Mouse (Mus musculus): ENCODE results near the gene Snx27. TPM values are rescaled to one million over a fixed set of nuclear protein-coding genes. Genes with fewer than 3 reads are reported as not detected.

Gene Snx27
- total and polyA plus RNA-seq, 3 experiments = 23.1 to 35.3 (median 34.9) TPM

DNA sequence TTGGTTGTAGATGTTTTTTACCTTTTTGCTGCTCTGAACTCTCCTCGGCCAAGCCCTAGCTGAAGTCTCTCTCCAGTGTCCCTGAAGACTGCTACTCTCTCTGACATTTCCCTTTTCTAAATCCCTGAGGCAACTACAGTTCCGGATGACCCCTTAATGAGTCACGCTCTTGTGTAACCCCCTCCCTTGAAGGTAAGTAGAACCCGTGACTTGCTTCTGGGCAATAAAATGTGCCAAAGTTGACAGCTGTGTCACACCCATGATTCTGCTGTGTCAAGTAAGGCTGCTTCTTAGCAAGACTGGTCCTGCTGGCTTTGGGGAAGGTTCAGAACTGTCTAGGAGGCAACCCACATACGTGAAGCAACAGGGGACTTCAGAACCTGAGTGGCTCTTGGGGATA lies 5.4 kb upstream of the Snx27 start:
- Histone ChIP-seq H3K27me3 (replicated peaks) (peaks cover 6% of the 10 kb centered on the region), H3K36me3 (replicated peaks in 1 of 2; ENCODE audit: control insufficient read depth in 1 of 2, insufficient read depth in 1 of 2, low read length in 1 of 2) (no peaks in the 10 kb centered on the region), H3K4me3 (replicated peaks in 1 of 3; ENCODE audit: low read depth in 2 of 3, low read length in 2 of 3, poor library complexity in 1 of 3) (no peak overlapping the region), H3K27ac (ENCODE audit: insufficient read depth, low read depth) (no peak overlapping the region), H3K79me2 (replicated peaks; ENCODE audit: control insufficient read depth, extremely low read depth, insufficient read depth, poor library complexity, severe bottlenecking) (no peaks in the 10 kb centered on the region), H3K9ac (ENCODE audit: insufficient read depth, low read depth) (no peak overlapping the region), H3K4me2 (ENCODE audit: insufficient read depth, low read depth, poor library complexity, severe bottlenecking) (no peak overlapping the region), H3K9me3 (replicated peaks; ENCODE audit: low read length) (no peaks in the 10 kb centered on the region), H3K4me1 (ENCODE audit: control insufficient read depth in 1 of 2, insufficient read depth in 2 of 2) (no peaks in the 10 kb centered on the region; a peak in 1 of 4 replicates)
- DNase-seq (ENCODE audit: extremely low read depth) = no peak
- dilution Hi-C loops (cut with MboI; ENCODE audit: extremely low pct_ligation_motif_present, extremely low pct_unique_long_range_greater_than_20kb, low sequenced_read_pairs) (no loop called here), in situ Hi-C loops (cut with MboI; ENCODE audit: low pct_ligation_motif_present, low pct_unique_long_range_greater_than_20kb, low sequenced_read_pairs) (no loop called here)
- no peak for TF ChIP-seq SMC3 (IDR thresholded peaks at IDR 0.05; ENCODE audit: low read depth, low read length)
- TF ChIP-seq ZMIZ1 (IDR thresholded peaks at IDR 0.05; ENCODE audit: low read depth, low read length) = no peak
- no peak for TF ChIP-seq BHLHE40 (IDR thresholded peaks at IDR 0.05; ENCODE audit: low read depth, low read length)
- TF ChIP-seq USF1 (IDR thresholded peaks at IDR 0.05; ENCODE audit: low read depth, low read length) = no peak

DNA sequence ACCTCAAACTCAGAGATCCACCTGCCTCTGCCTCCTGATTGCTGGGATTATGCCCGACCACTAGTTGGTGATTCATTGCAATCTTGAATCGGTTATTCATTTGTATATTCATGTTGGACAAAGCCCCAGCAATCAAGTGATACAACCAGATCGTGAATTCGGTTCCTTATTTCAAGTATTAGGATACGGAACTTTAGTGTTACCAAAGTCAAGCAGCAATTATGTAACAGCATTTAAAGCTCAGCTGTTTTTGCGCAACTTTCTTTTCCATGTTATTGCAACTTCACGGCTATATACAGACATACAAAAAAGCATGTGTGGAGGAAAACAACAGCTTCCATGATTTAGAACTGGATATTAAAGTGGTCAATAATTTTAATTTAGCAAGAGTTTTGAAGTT lies 428 bp upstream of the Snx27 start:
- Histone ChIP-seq H3K27ac (ENCODE audit: insufficient read depth, low read depth) (no peak overlapping the region), H3K9me3 (replicated peaks; ENCODE audit: low read length) (no peaks in the 10 kb centered on the region), H3K4me3 (replicated peaks in 1 of 3; ENCODE audit: low read depth in 2 of 3, low read length in 2 of 3, poor library complexity in 1 of 3) (peak overlapping the region; percentile 80 to 95 (median 90)), H3K4me2 (ENCODE audit: insufficient read depth, low read depth, poor library complexity, severe bottlenecking) (peak overlapping the region; percentile 93), H3K4me1 (ENCODE audit: control insufficient read depth in 1 of 2, insufficient read depth in 2 of 2) (peaks cover 3 to 17% of the 10 kb centered on the region in 2 experiments; a peak in 3 of 4 replicates), H3K9ac (ENCODE audit: insufficient read depth, low read depth) (peak overlapping the region; percentile 63; the same call in 1 of the 2 replicates), H3K79me2 (replicated peaks; ENCODE audit: control insufficient read depth, extremely low read depth, insufficient read depth, poor library complexity, severe bottlenecking) (peaks cover 11% of the 10 kb centered on the region), H3K27me3 (replicated peaks) (peaks cover under 1% of the 10 kb centered on the region), H3K36me3 (replicated peaks in 1 of 2; ENCODE audit: control insufficient read depth in 1 of 2, insufficient read depth in 1 of 2, low read length in 1 of 2) (peaks cover 0 to 4% of the 10 kb centered on the region in 2 experiments)
- DNase-seq (ENCODE audit: extremely low read depth) = no peak
- no peak for TF ChIP-seq KAT2A (IDR thresholded peaks at IDR 0.05; ENCODE audit: insufficient replicate concordance, low read length)
- TF ChIP-seq EP300 (IDR thresholded peaks at IDR 0.05; ENCODE audit: low read length) = peak; percentile 24; the same call in 1 of the 2 replicates
- dilution Hi-C loops (cut with MboI; ENCODE audit: extremely low pct_ligation_motif_present, extremely low pct_unique_long_range_greater_than_20kb, low sequenced_read_pairs) = no loop called here
- in situ Hi-C loops (cut with MboI; ENCODE audit: low pct_ligation_motif_present, low pct_unique_long_range_greater_than_20kb, low sequenced_read_pairs) = no loop called here

DNA sequence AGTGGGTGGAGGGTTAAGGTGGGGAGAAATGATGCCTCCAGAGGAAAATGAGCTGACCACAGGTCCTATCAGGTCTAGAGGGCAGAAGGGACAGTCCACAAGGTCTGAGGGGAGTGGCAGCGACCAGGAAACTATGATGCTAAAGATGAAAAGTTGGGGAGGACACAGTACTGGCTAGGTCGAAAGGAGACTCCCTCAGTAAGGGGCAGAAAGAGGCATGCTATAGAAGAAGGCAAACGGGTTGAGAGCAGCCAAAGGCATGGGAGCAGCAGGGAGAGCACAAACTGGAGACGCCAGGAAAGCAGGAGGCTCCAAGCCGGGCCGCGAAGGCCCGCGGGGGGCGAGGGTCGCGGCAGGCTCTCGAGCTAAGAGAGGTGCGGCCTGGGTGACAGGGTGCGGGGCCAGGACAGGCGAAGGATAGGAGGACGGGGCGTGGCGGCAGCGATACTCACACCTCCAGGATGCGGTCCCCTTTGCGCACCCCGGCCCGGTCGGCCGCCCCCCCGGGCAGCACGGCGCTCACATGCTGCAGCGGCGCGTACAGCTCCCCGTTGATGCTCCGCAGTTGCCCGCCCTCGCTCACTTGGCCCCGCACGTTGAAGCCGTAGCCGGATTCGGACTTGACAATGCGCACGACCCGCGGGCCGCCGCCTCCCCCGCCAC lies 592 bp downstream of the Snx27 start:
- in situ Hi-C loops (cut with MboI; ENCODE audit: low pct_ligation_motif_present, low pct_unique_long_range_greater_than_20kb, low sequenced_read_pairs) = no loop called here
- peaks cover 3 to 17% of the 10 kb centered on the region in 2 experiments; a peak in 3 of 4 replicates for H3K4me1 ChIP-seq (ENCODE audit: control insufficient read depth in 1 of 2, insufficient read depth in 2 of 2)
- H3K27me3 ChIP-seq (replicated peaks) = no peaks in the 10 kb centered on the region
- H3K79me2 ChIP-seq (replicated peaks; ENCODE audit: control insufficient read depth, extremely low read depth, insufficient read depth, poor library complexity, severe bottlenecking) = peaks cover 15% of the 10 kb centered on the region
- DNase-seq (ENCODE audit: extremely low read depth) = no peak
- peak overlapping the region; percentile 95 for H3K4me2 ChIP-seq (ENCODE audit: insufficient read depth, low read depth, poor library complexity, severe bottlenecking)
- TF ChIP-seq JUN (IDR thresholded peaks at IDR 0.05; ENCODE audit: insufficient read depth, low read depth, low read length) (no peak), RCOR1 (conservative IDR thresholded peaks at IDR 0.05; ENCODE audit: low read depth, low read length) (no peak), MAX (IDR thresholded peaks at IDR 0.05; ENCODE audit: low read length) (peak; percentile 37; the same call in 1 of the 2 replicates), ZNF384 (IDR thresholded peaks at IDR 0.05; ENCODE audit: low read depth, low read length) (no peak), BHLHE40 (IDR thresholded peaks at IDR 0.05; ENCODE audit: low read depth, low read length) (peak; percentile 43), MXI1 (IDR thresholded peaks at IDR 0.05; ENCODE audit: low read depth, low read length) (peak; percentile 58; the same call in 1 of the 2 replicates), UBTF (IDR thresholded peaks at IDR 0.05; ENCODE audit: low read depth, low read length) (peak; percentile 81; the same call in 1 of the 2 replicates), TCF12 (IDR thresholded peaks at IDR 0.05; ENCODE audit: low read depth, low read length) (0 out of 2 replicates have a peak, but pooled peaks have one; percentile 28), SMC3 (IDR thresholded peaks at IDR 0.05; ENCODE audit: low read depth, low read length) (no peak)
- H3K36me3 ChIP-seq (replicated peaks in 1 of 2; ENCODE audit: control insufficient read depth in 1 of 2, insufficient read depth in 1 of 2, low read length in 1 of 2) = peaks cover 0 to 8% of the 10 kb centered on the region in 2 experiments
- H3K9me3 ChIP-seq (replicated peaks; ENCODE audit: low read length) = no peaks in the 10 kb centered on the region
- dilution Hi-C loops (cut with MboI; ENCODE audit: extremely low pct_ligation_motif_present, extremely low pct_unique_long_range_greater_than_20kb, low sequenced_read_pairs) = no loop called here
- peak overlapping the region; percentile 40 for H3K27ac ChIP-seq (ENCODE audit: insufficient read depth, low read depth)
- peak overlapping the region; percentile 68 for H3K9ac ChIP-seq (ENCODE audit: insufficient read depth, low read depth)
- H3K4me3 ChIP-seq (replicated peaks in 1 of 3; ENCODE audit: low read depth in 2 of 3, low read length in 2 of 3, poor library complexity in 1 of 3) = peak overlapping the region; percentile 80 to 95 (median 90)

Data from CH12.LX (cell line).